Mouse (Mus musculus): ENCODE measurements at regions not wholly inside any gene's neighbourhood (a gene's known extent, or its start where the extent isn't known, plus 50 kb on each side); places are given as distances from the start of the nearest gene placed in this dataset.

- Histone ChIP-seq H3K27ac (no peak overlapping the region), H3K4me1 (ENCODE audit: control insufficient read depth, insufficient read depth, low read length) (no peaks in the 10 kb centered on the region), H3K4me3 (no peak overlapping the region), H3K27me3 (ENCODE audit: control insufficient read depth, insufficient read depth, low read length) (no peaks in the 10 kb centered on the region), H3K9ac (ENCODE audit: low read depth, low read length) (no peak overlapping the region), H3K79me2 (replicated peaks; ENCODE audit: control insufficient read depth, insufficient read depth, low read length) (no peaks in the 10 kb centered on the region), H3K36me3 (ENCODE audit: control insufficient read depth, insufficient read depth, low read length) (no peaks in the 10 kb centered on the region)
- 57% methylated on average over 3 of the region's 3 CpGs for WGBS
- no peak for TF ChIP-seq CTCF (IDR thresholded peaks at IDR 0.05)
- TF ChIP-seq POLR2A (IDR thresholded peaks at IDR 0.05; ENCODE audit: insufficient read depth, low read depth, low read length): no peak
- TF ChIP-seq EP300 (IDR thresholded peaks at IDR 0.05; ENCODE audit: insufficient read depth, low read depth, low read length): no peak
- intact Hi-C loops (cut with DNase I): no loop called here
- no peak for DNase-seq
These were observed 125.4 kb upstream of the Snx7 start for GRCm38 (mm10) chr3:117994110-117994509.

GRCm38 (mm10) chr3:117990561-117990960 is 121.8 kb upstream of the Snx7 start:
- Histone ChIP-seq H3K27ac (no peak overlapping the region), H3K36me3 (ENCODE audit: control insufficient read depth, insufficient read depth, low read length) (no peaks in the 10 kb centered on the region), H3K4me1 (ENCODE audit: control insufficient read depth, insufficient read depth, low read length) (no peaks in the 10 kb centered on the region), H3K27me3 (ENCODE audit: control insufficient read depth, insufficient read depth, low read length) (no peaks in the 10 kb centered on the region), H3K79me2 (replicated peaks; ENCODE audit: control insufficient read depth, insufficient read depth, low read length) (no peaks in the 10 kb centered on the region), H3K9ac (ENCODE audit: low read depth, low read length) (no peak overlapping the region), H3K4me3 (no peak overlapping the region)
- intact Hi-C loops (cut with DNase I): no loop called here
- WGBS: 85% methylated on average over 2 of the region's 2 CpGs
- TF ChIP-seq EP300 (IDR thresholded peaks at IDR 0.05; ENCODE audit: insufficient read depth, low read depth, low read length): no peak
- no peak for TF ChIP-seq POLR2A (IDR thresholded peaks at IDR 0.05; ENCODE audit: insufficient read depth, low read depth, low read length)
- no peak for TF ChIP-seq CTCF (IDR thresholded peaks at IDR 0.05)
- DNase-seq: no peak

- Histone ChIP-seq H3K27me3 (ENCODE audit: control insufficient read depth, insufficient read depth, low read length) (no peaks in the 10 kb centered on the region), H3K79me2 (replicated peaks; ENCODE audit: control insufficient read depth, insufficient read depth, low read length) (no peaks in the 10 kb centered on the region), H3K4me3 (no peak overlapping the region), H3K4me1 (ENCODE audit: control insufficient read depth, insufficient read depth, low read length) (no peaks in the 10 kb centered on the region), H3K9ac (ENCODE audit: low read depth, low read length) (no peak overlapping the region), H3K27ac (no peak overlapping the region), H3K36me3 (ENCODE audit: control insufficient read depth, insufficient read depth, low read length) (no peaks in the 10 kb centered on the region)
- no peak for DNase-seq
- intact Hi-C loops (cut with DNase I): no loop called here
- no peak for TF ChIP-seq EP300 (IDR thresholded peaks at IDR 0.05; ENCODE audit: insufficient read depth, low read depth, low read length)
- no peak for TF ChIP-seq CTCF (IDR thresholded peaks at IDR 0.05)
- no peak for TF ChIP-seq POLR2A (IDR thresholded peaks at IDR 0.05; ENCODE audit: insufficient read depth, low read depth, low read length)
- WGBS: 16% methylated on average over 5 of the region's 5 CpGs
These were observed 119.7 kb upstream of the Snx7 start for GRCm38 (mm10) chr3:117988443-117988842.

- intact Hi-C loops (cut with DNase I): no loop called here
- no peak for DNase-seq
These were observed 106.9 kb upstream of the Snx7 start for GRCm38 (mm10) chr3:117975638-117976037.

GRCm38 (mm10) chr3:117968805-117969204 is 100.1 kb upstream of the Snx7 start:
- no peaks in the 10 kb centered on the region for H3K4me1 ChIP-seq (ENCODE audit: control insufficient read depth, insufficient read depth, low read length)
- no peak for TF ChIP-seq EP300 (IDR thresholded peaks at IDR 0.05; ENCODE audit: insufficient read depth, low read depth, low read length)
- no peak for TF ChIP-seq CTCF (IDR thresholded peaks at IDR 0.05)
- TF ChIP-seq POLR2A (IDR thresholded peaks at IDR 0.05; ENCODE audit: insufficient read depth, low read depth, low read length): no peak
- H3K27ac ChIP-seq: no peak overlapping the region
- no peak overlapping the region for H3K4me3 ChIP-seq
- 70% methylated on average over 5 of the region's 5 CpGs for WGBS
- intact Hi-C loops (cut with DNase I): no loop called here
- no peaks in the 10 kb centered on the region for H3K79me2 ChIP-seq (replicated peaks; ENCODE audit: control insufficient read depth, insufficient read depth, low read length)
- no peaks in the 10 kb centered on the region for H3K36me3 ChIP-seq (ENCODE audit: control insufficient read depth, insufficient read depth, low read length)
- no peaks in the 10 kb centered on the region for H3K27me3 ChIP-seq (ENCODE audit: control insufficient read depth, insufficient read depth, low read length)
- H3K9ac ChIP-seq (ENCODE audit: low read depth, low read length): no peak overlapping the region
- no peak for DNase-seq

More at GRCm38 (mm10) chr3:117975638-117976037, 106.9 kb upstream of the Snx7 start:
- 38% methylated on average over 1 of the region's 1 CpGs for WGBS
- no peaks in the 10 kb centered on the region for H3K27me3 ChIP-seq (ENCODE audit: control insufficient read depth, insufficient read depth, low read length)
- no peaks in the 10 kb centered on the region for H3K79me2 ChIP-seq (replicated peaks; ENCODE audit: control insufficient read depth, insufficient read depth, low read length)
- no peak overlapping the region for H3K4me3 ChIP-seq
- H3K27ac ChIP-seq: no peak overlapping the region
- no peaks in the 10 kb centered on the region for H3K36me3 ChIP-seq (ENCODE audit: control insufficient read depth, insufficient read depth, low read length)
- TF ChIP-seq EP300 (IDR thresholded peaks at IDR 0.05; ENCODE audit: insufficient read depth, low read depth, low read length): no peak
- TF ChIP-seq POLR2A (IDR thresholded peaks at IDR 0.05; ENCODE audit: insufficient read depth, low read depth, low read length): no peak
- peak; percentile 70 for TF ChIP-seq CTCF (IDR thresholded peaks at IDR 0.05)
- H3K4me1 ChIP-seq (ENCODE audit: control insufficient read depth, insufficient read depth, low read length): no peaks in the 10 kb centered on the region
- H3K9ac ChIP-seq (ENCODE audit: low read depth, low read length): no peak overlapping the region

- DNase-seq: no peak
- H3K4me1 ChIP-seq (ENCODE audit: control insufficient read depth, insufficient read depth, low read length): no peaks in the 10 kb centered on the region
These were observed 69.7 kb upstream of the Snx7 start for GRCm38 (mm10) chr3:117938426-117938825.

More at GRCm38 (mm10) chr3:117938426-117938825, 69.7 kb upstream of the Snx7 start:
- H3K9ac ChIP-seq (ENCODE audit: low read depth, low read length): no peak overlapping the region
- no peak overlapping the region for H3K4me3 ChIP-seq
- H3K79me2 ChIP-seq (replicated peaks; ENCODE audit: control insufficient read depth, insufficient read depth, low read length): no peaks in the 10 kb centered on the region
- TF ChIP-seq EP300 (IDR thresholded peaks at IDR 0.05; ENCODE audit: insufficient read depth, low read depth, low read length) (no peak), POLR2A (IDR thresholded peaks at IDR 0.05; ENCODE audit: insufficient read depth, low read depth, low read length) (no peak), CTCF (IDR thresholded peaks at IDR 0.05) (no peak)
- no peak overlapping the region for H3K27ac ChIP-seq
- H3K36me3 ChIP-seq (ENCODE audit: control insufficient read depth, insufficient read depth, low read length): no peaks in the 10 kb centered on the region
- intact Hi-C loops (cut with DNase I): no loop called here
- H3K27me3 ChIP-seq (ENCODE audit: control insufficient read depth, insufficient read depth, low read length): no peaks in the 10 kb centered on the region

All from heart, adult 2 months (tissue).